Mouse (Mus musculus) embryonic facial prominence, embryonic 12.5 days (tissue): Measurements from ENCODE around the gene Oasl1. TPM values are rescaled to one million over a fixed set of nuclear protein-coding genes. Genes with fewer than 3 reads are reported as not detected.
A peak's percentile ranks its signal among the peaks of the same experiment; 100 is the strongest.
"Not testable (repeated sequence)": the region's sequence is repeated elsewhere in the genome, so short reads cannot be mapped to it uniquely, and the experiment has no call there.

ENCODE experiments used
- ATAC-seq: fragments of 200-750 bp; cut with Nextera tagmentation; 2 replicates; pipeline ENCODE4 v1.8.0; 2017; ENCODE audit not compliant: insufficient number of reproducible peaks, insufficient read depth, low FRiP score, low TSS enrichment
- H3K27ac ChIP-seq: fragments of 300-500 bp; sonication (generic); 2 replicates; pipeline ENCODE4 v1.5.1; 2016; ENCODE audit warnings: mild to moderate bottlenecking
- H3K27me3 ChIP-seq: fragments of 300-500 bp; sonication (generic); 2 replicates; pipeline ENCODE4 v1.6.1; 2016; ENCODE audit warnings: mild to moderate bottlenecking, moderate library complexity
- H3K36me3 ChIP-seq: fragments of 300-500 bp; sonication (generic); 2 replicates; pipeline ENCODE4 v1.6.1; 2016; ENCODE audit warnings: mild to moderate bottlenecking
- H3K4me1 ChIP-seq: fragments of 300-500 bp; sonication (generic); 2 replicates; pipeline ENCODE4 v1.6.1; 2016
- H3K4me2 ChIP-seq: fragments of 300-500 bp; sonication (generic); replicated peaks from 2 replicates; pipeline ENCODE4 v1.6.1; 2016; ENCODE audit warnings: mild to moderate bottlenecking, moderate library complexity
- H3K4me3 ChIP-seq: fragments of 300-500 bp; sonication (generic); 2 replicates; pipeline ENCODE4 v1.5.1; 2016; ENCODE audit warnings: mild to moderate bottlenecking
- H3K9ac ChIP-seq: fragments of 300-500 bp; sonication (generic); 2 replicates; pipeline ENCODE4 v1.6.1; 2016; ENCODE audit warnings: mild to moderate bottlenecking, moderate library complexity
- H3K9me3 ChIP-seq: fragments of 300-500 bp; sonication (generic); 2 replicates; pipeline ENCODE4 v1.6.1; 2016; ENCODE audit warnings: mild to moderate bottlenecking, moderate library complexity
- WGBS: fragments of 180-500 bp; shearing (Covaris S2); methylation state at CpG from one replicate; pipeline ENCODE4 v1.1.7; 2016; 5-methylcytosine and 5-hydroxymethylcytosine counted together
- polyA plus RNA-seq: library from polyadenylated mRNA; unstranded; fragments of >200 nt; fragmentation: Nextera tagmentation; extraction: Ambion mirVana; gene quantifications from 2 replicates; pipeline ENCODE4 v1.2.1, GENCODE M21; 2016

Oasl1 gene
- polyA plus RNA-seq, 1 experiment from 2014 or later, result 0.65 TPM

- H3K36me3 ChIP-seq, result no peaks in the 10 kb centered on the region
- H3K4me3 ChIP-seq, result no peak overlapping the region
- no peak overlapping the region for H3K27ac ChIP-seq
- WGBS, result 61% methylated on average over 5 of the region's 5 CpGs
- no peaks in the 10 kb centered on the region for H3K9me3 ChIP-seq
- no peak overlapping the region for H3K4me2 ChIP-seq
- no peaks in the 10 kb centered on the region for H3K27me3 ChIP-seq
- no peaks in the 10 kb centered on the region for H3K4me1 ChIP-seq
- ATAC-seq, result no peak
- no peak overlapping the region for H3K9ac ChIP-seq
Measured at GRCm38 (mm10) chr5:114931626-114932025, 8.6 kb downstream of the Oasl1 start.

GRCm38 (mm10) chr5:114933206-114933605 lies 10.2 kb downstream of the Oasl1 start:
- Histone ChIP-seq H3K4me1 (no peaks in the 10 kb centered on the region), H3K4me3 (no peak overlapping the region), H3K9ac (no peak overlapping the region), H3K27ac (no peak overlapping the region), H3K36me3 (no peaks in the 10 kb centered on the region), H3K9me3 (no peaks in the 10 kb centered on the region), H3K27me3 (no peaks in the 10 kb centered on the region), H3K4me2 (no peak overlapping the region)
- WGBS, result 78% methylated on average over 8 of the region's 8 CpGs
- no peak for ATAC-seq

GRCm38 (mm10) chr5:114935838-114936237 lies 12.8 kb downstream of the Oasl1 start:
- no peak overlapping the region; the same call in 1 of the 2 replicates for H3K9ac ChIP-seq
- no peak overlapping the region for H3K4me3 ChIP-seq
- 24% methylated on average over 3 of the region's 3 CpGs for WGBS
- no peak for ATAC-seq
- no peak overlapping the region for H3K27ac ChIP-seq
- H3K4me2 ChIP-seq, result no peak overlapping the region
- no peaks in the 10 kb centered on the region for H3K4me1 ChIP-seq
- H3K9me3 ChIP-seq, result no peaks in the 10 kb centered on the region
- H3K36me3 ChIP-seq, result no peaks in the 10 kb centered on the region
- H3K27me3 ChIP-seq, result no peaks in the 10 kb centered on the region

GRCm38 (mm10) chr5:114941138-114941537 lies 18.1 kb downstream of the Oasl1 start:
- H3K27me3 ChIP-seq, H3K4me2 ChIP-seq, ATAC-seq, H3K4me1 ChIP-seq, H3K36me3 ChIP-seq, H3K27ac ChIP-seq, H3K9ac ChIP-seq, H3K4me3 ChIP-seq, H3K9me3 ChIP-seq: not testable (repeated sequence)
- 60% methylated on average over 3 of the region's 3 CpGs for WGBS

GRCm38 (mm10) chr5:114942074-114942765 lies 19.2 kb downstream of the Oasl1 start, which contains the start of gene 2210016L21Rik:
2210016L21Rik (plus strand) TSS chr5:114942158.
- H3K36me3 ChIP-seq, result peaks cover 17% of the 10 kb centered on the region
- under 1% methylated on average over 39 of the region's 39 CpGs for WGBS
- H3K4me3 ChIP-seq, result peak within 1 kb of the TSS; percentile 75
- no peaks in the 10 kb centered on the region for H3K27me3 ChIP-seq
- H3K9me3 ChIP-seq, result no peaks in the 10 kb centered on the region
- peak within 1 kb of the TSS; percentile 66 for H3K4me2 ChIP-seq
- H3K9ac ChIP-seq, result peak within 1 kb of the TSS; percentile 86
- peak within 1 kb of the TSS; percentile 81 for H3K27ac ChIP-seq
- peaks cover 8% of the 10 kb centered on the region; the same call in 1 of the 2 replicates for H3K4me1 ChIP-seq
- peak; percentile 90 for ATAC-seq

GRCm38 (mm10) chr5:114942766-114943130 lies 19.7 kb downstream of the Oasl1 start:
- ATAC-seq, result no peak
- H3K27me3 ChIP-seq, result no peaks in the 10 kb centered on the region
- 48% methylated on average over 4 of the region's 4 CpGs for WGBS

GRCm38 (mm10) chr5:114945072-114945471 lies 22.0 kb downstream of the Oasl1 start:
- H3K4me3 ChIP-seq, result no peak overlapping the region
- H3K4me1 ChIP-seq, result peaks cover 8% of the 10 kb centered on the region; the same call in 1 of the 2 replicates
- H3K27me3 ChIP-seq, result no peaks in the 10 kb centered on the region
- H3K36me3 ChIP-seq, result peaks cover 45% of the 10 kb centered on the region
- ATAC-seq, result no peak
- no peak overlapping the region for H3K9ac ChIP-seq
- WGBS, result 93% methylated on average over 10 of the region's 10 CpGs
- no peak overlapping the region for H3K27ac ChIP-seq
- H3K9me3 ChIP-seq, result no peaks in the 10 kb centered on the region
- H3K4me2 ChIP-seq, result no peak overlapping the region

More at GRCm38 (mm10) chr5:114942766-114943130, 19.7 kb downstream of the Oasl1 start:
- H3K27ac ChIP-seq, result no peak overlapping the region
- H3K9me3 ChIP-seq, result no peaks in the 10 kb centered on the region
- peaks cover 22% of the 10 kb centered on the region for H3K36me3 ChIP-seq
- H3K4me2 ChIP-seq, result peak overlapping the region; percentile 66
- peak overlapping the region; percentile 75 for H3K4me3 ChIP-seq
- peaks cover 8% of the 10 kb centered on the region; the same call in 1 of the 2 replicates for H3K4me1 ChIP-seq
- peak overlapping the region; percentile 86 for H3K9ac ChIP-seq

- Histone ChIP-seq H3K4me3 (no peak overlapping the region), H3K36me3 (peaks cover 47% of the 10 kb centered on the region), H3K27ac (peak overlapping the region; percentile 1; the same call in 1 of the 2 replicates), H3K9me3 (no peaks in the 10 kb centered on the region), H3K4me1 (no peaks in the 10 kb centered on the region; the same call in 1 of the 2 replicates), H3K4me2 (no peak overlapping the region), H3K27me3 (no peaks in the 10 kb centered on the region), H3K9ac (no peak overlapping the region)
- WGBS, result 76% methylated on average over 6 of the region's 6 CpGs
- no peak for ATAC-seq
Measured at GRCm38 (mm10) chr5:114948891-114949290, 25.9 kb downstream of the Oasl1 start.

- H3K4me3 ChIP-seq, result no peak overlapping the region
- H3K9me3 ChIP-seq, result no peaks in the 10 kb centered on the region
- peak; percentile 42; the same call in 1 of the 2 replicates for ATAC-seq
- peaks cover 47% of the 10 kb centered on the region for H3K36me3 ChIP-seq
- H3K4me1 ChIP-seq, result no peaks in the 10 kb centered on the region; the same call in 1 of the 2 replicates
- WGBS, result 58% methylated on average over 5 of the region's 5 CpGs
- no peaks in the 10 kb centered on the region for H3K27me3 ChIP-seq
- no peak overlapping the region for H3K9ac ChIP-seq
- peak overlapping the region; percentile 36; the same call in 1 of the 2 replicates for H3K27ac ChIP-seq
- no peak overlapping the region for H3K4me2 ChIP-seq
Measured at GRCm38 (mm10) chr5:114949316-114949715, 26.3 kb downstream of the Oasl1 start.

GRCm38 (mm10) chr5:114949812-114950211 lies 26.8 kb downstream of the Oasl1 start:
- Histone ChIP-seq H3K9ac (no peak overlapping the region), H3K9me3 (no peaks in the 10 kb centered on the region), H3K4me2 (no peak overlapping the region), H3K4me3 (no peak overlapping the region), H3K27me3 (no peaks in the 10 kb centered on the region), H3K27ac (peak overlapping the region; percentile 36; the same call in 1 of the 2 replicates), H3K4me1 (no peaks in the 10 kb centered on the region; the same call in 1 of the 2 replicates), H3K36me3 (peaks cover 47% of the 10 kb centered on the region)
- ATAC-seq, result 0 out of 2 replicates have a peak, but pooled peaks have one; percentile 4
- 79% methylated on average over 9 of the region's 9 CpGs for WGBS

- ATAC-seq, result no peak
- no peaks in the 10 kb centered on the region for H3K9me3 ChIP-seq
- H3K9ac ChIP-seq, result no peak overlapping the region
- H3K4me3 ChIP-seq, result no peak overlapping the region
- H3K36me3 ChIP-seq, result peaks cover 45% of the 10 kb centered on the region
- 62% methylated on average over 12 of the region's 12 CpGs for WGBS
- no peak overlapping the region for H3K4me2 ChIP-seq
- H3K27ac ChIP-seq, result no peak overlapping the region
- H3K4me1 ChIP-seq, result no peaks in the 10 kb centered on the region; the same call in 1 of the 2 replicates
- H3K27me3 ChIP-seq, result no peaks in the 10 kb centered on the region
Measured at GRCm38 (mm10) chr5:114950669-114951068, 27.6 kb downstream of the Oasl1 start.

GRCm38 (mm10) chr5:114951279-114951880 lies 28.3 kb downstream of the Oasl1 start:
- H3K27me3 ChIP-seq, result no peaks in the 10 kb centered on the region
- no peak; the same call in 1 of the 2 replicates for ATAC-seq
- no peak overlapping the region for H3K4me2 ChIP-seq
- H3K9me3 ChIP-seq, result no peaks in the 10 kb centered on the region
- H3K4me1 ChIP-seq, result no peaks in the 10 kb centered on the region; the same call in 1 of the 2 replicates
- WGBS, result 85% methylated on average over 21 of the region's 21 CpGs
- no peak overlapping the region for H3K9ac ChIP-seq
- H3K36me3 ChIP-seq, result peaks cover 38% of the 10 kb centered on the region
- no peak overlapping the region for H3K4me3 ChIP-seq
- no peak overlapping the region for H3K27ac ChIP-seq
